Comparison of ENCODE assay signal across 15 mouse cellular contexts in genomic region chr8:57134041-57134440, GRCm38 (mm10).
DNase-seq lines count a peak whose midpoint lies in the region; ATAC-seq lines count a peak whose summit lies in the region.
"Had no signal": no experiment of that assay in that cellular context is flagged by ENCODE, and none has a peak within 500 bp of the region (broad histone marks: within the 10 kb centered on the region; RNA-seq: fewer than 3 reads in every experiment).

No protein-coding gene starts in this region.

- no peak overlapping the region for H3K27ac ChIP-seq in heart, embryonic 12.5 days (ENCODE audit: poor library complexity, severe bottlenecking)
- no peak overlapping the region for H3K27ac ChIP-seq in forebrain, embryonic 13.5 days
- no peak overlapping the region for H3K27ac ChIP-seq in limb, embryonic 12.5 days
- H3K27ac ChIP-seq: kidney, postnatal 0 days; layer of hippocampus, adult 2 months; limb, embryonic 13.5 days; liver, embryonic 14.5 days; neural tube, embryonic 12.5 days had no signal

- intact Hi-C loops in heart, postnatal 10 days (cut with DNase I) = loop anchor here (5.0 to 10.0 kb wide), 2 partner anchors 188 to 249 kb away; partner anchors contain the start of gene Hand2

- H3K9me3 ChIP-seq in heart, embryonic 12.5 days (replicated peaks) = no peaks in the 10 kb centered on the region
- no peaks in the 10 kb centered on the region for H3K9me3 ChIP-seq in forebrain, embryonic 13.5 days (replicated peaks)
- no peaks in the 10 kb centered on the region for H3K9me3 ChIP-seq in limb, embryonic 12.5 days
- H3K9me3 ChIP-seq: limb, embryonic 13.5 days; neural tube, embryonic 12.5 days had no signal

- H3K36me3 ChIP-seq in heart, embryonic 12.5 days = no peaks in the 10 kb centered on the region
- no peaks in the 10 kb centered on the region for H3K36me3 ChIP-seq in forebrain, embryonic 13.5 days (ENCODE audit: poor library complexity, severe bottlenecking)
- no peaks in the 10 kb centered on the region for H3K36me3 ChIP-seq in limb, embryonic 12.5 days
- H3K36me3 ChIP-seq: limb, embryonic 13.5 days; neural tube, embryonic 12.5 days had no signal

- no peak overlapping the region for H3K4me3 ChIP-seq in heart, embryonic 12.5 days
- H3K4me3 ChIP-seq in forebrain, embryonic 13.5 days = no peak overlapping the region
- H3K4me3 ChIP-seq in limb, embryonic 12.5 days (replicated peaks) = no peak overlapping the region
- H3K4me3 ChIP-seq: layer of hippocampus, adult 2 months; limb, embryonic 13.5 days; neural tube, embryonic 12.5 days had no signal

- ATAC-seq in heart, embryonic 12.5 days (ENCODE audit: insufficient number of reproducible peaks, low FRiP score) = no peak
- ATAC-seq in forebrain, embryonic 13.5 days = peak; percentile 63; the same call in 1 of the 2 replicates
- peak; percentile 78; the same call in 1 of the 2 replicates for ATAC-seq in limb, embryonic 12.5 days (ENCODE audit: insufficient number of reproducible peaks, insufficient read depth, low FRiP score, low TSS enrichment, low read depth)
- no peak for ATAC-seq in erythroblast, adult 5-6 weeks (replicated peaks; ENCODE audit: low FRiP score, poor library complexity, severe bottlenecking)

- no peaks in the 10 kb centered on the region for H3K27me3 ChIP-seq in heart, embryonic 12.5 days (replicated peaks)
- H3K27me3 ChIP-seq in forebrain, embryonic 13.5 days = no peaks in the 10 kb centered on the region
- no peaks in the 10 kb centered on the region for H3K27me3 ChIP-seq in limb, embryonic 12.5 days
- H3K27me3 ChIP-seq: limb, embryonic 13.5 days; neural tube, embryonic 12.5 days had no signal

- WGBS in heart, embryonic 12.5 days = 46% methylated on average over 2 of the region's 2 CpGs
- 15% methylated on average over 2 of the region's 2 CpGs for WGBS in forebrain, embryonic 13.5 days
- 10% methylated on average over 2 of the region's 2 CpGs for whole genome bisulfite sequencing in limb, embryonic 12.5 days

- H3K4me2 ChIP-seq in heart, embryonic 12.5 days = no peak overlapping the region
- H3K4me2 ChIP-seq in forebrain, embryonic 13.5 days = no peak overlapping the region
- peak overlapping the region; percentile 9 for H3K4me2 ChIP-seq in limb, embryonic 12.5 days
- H3K4me2 ChIP-seq: limb, embryonic 13.5 days; neural tube, embryonic 12.5 days had no signal

- peak; percentile 7 for DNase-seq in embryo, embryonic 11 days
- DNase-seq in embryo, embryonic 10.5 days (ENCODE audit: low spot score) = no peak
- DNase-seq in heart, postnatal 10 days = peak; percentile 5 to 8
- no peak for DNase-seq in left cerebral cortex, adult 9 months (ENCODE audit: low spot score in 2 of 2)
- DNase-seq: gastrocnemius, postnatal 25 days; thymus, postnatal 25 days had no signal

- peaks cover 6% of the 10 kb centered on the region; the same call in 1 of the 2 replicates for H3K4me1 ChIP-seq in heart, embryonic 12.5 days (replicated peaks)
- H3K4me1 ChIP-seq in forebrain, embryonic 13.5 days = no peaks in the 10 kb centered on the region
- H3K4me1 ChIP-seq in limb, embryonic 12.5 days (replicated peaks) = peaks cover 11% of the 10 kb centered on the region
- H3K4me1 ChIP-seq: neural tube, embryonic 12.5 days had no signal

- no peak overlapping the region for H3K9ac ChIP-seq in heart, embryonic 12.5 days
- H3K9ac ChIP-seq in forebrain, embryonic 13.5 days = no peak overlapping the region
- H3K9ac ChIP-seq in limb, embryonic 12.5 days (replicated peaks) = no peak overlapping the region
- H3K9ac ChIP-seq: limb, embryonic 13.5 days; liver, embryonic 14.5 days; neural tube, embryonic 12.5 days had no signal

Comparison
In these comparisons a context has a peak if more than half of its experiments do, and no peak if none do; other contexts are left out.
1. DNase-seq: peak in embryo, embryonic 11 days (single experiment) and heart, postnatal 10 days (2 of 2); none in embryo, embryonic 10.5 days (single experiment) and left cerebral cortex, adult 9 months (0 of 2).
2. ATAC-seq: peak in forebrain, embryonic 13.5 days (single experiment) and limb, embryonic 12.5 days (single experiment); none in heart, embryonic 12.5 days (single experiment) and erythroblast, adult 5-6 weeks (single experiment).